Mouse (Mus musculus) embryonic fibroblast, embryonic 13.5 days (primary cell): ENCODE data around the gene Ank2.

Source experiments
- CTCF ChIP-seq: IDR thresholded peaks from 2 replicates; pipeline ENCODE4 v1.5.1; 2011; ENCODE audit warnings: mild to moderate bottlenecking, control low read depth, low read length, moderate library complexity, borderline replicate concordance; ENCODE audit not compliant: insufficient read depth
- POLR2A ChIP-seq: IDR thresholded peaks from 2 replicates; pipeline ENCODE4 v1.6.1; 2011; ENCODE audit warnings: low read depth, mild to moderate bottlenecking, control low read depth, low read length, moderate library complexity

DNA sequence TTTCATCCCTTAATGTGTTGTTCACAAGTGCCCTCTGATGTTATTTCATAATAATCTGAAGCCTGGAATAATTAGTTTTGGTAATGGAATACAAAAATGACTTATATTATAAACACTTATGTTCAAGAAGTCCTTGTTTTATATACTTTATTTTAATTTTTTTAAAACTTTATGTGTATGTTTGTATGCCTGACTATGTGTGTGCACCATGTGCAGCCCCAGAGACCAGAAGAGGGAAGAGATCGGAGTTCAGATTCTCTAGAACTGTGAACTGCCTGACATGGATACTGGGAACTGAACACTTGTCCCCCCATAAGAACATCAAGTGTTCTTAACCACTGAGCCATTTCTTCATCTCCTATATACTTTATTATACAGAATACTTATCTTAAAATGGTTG, 411.6 kb downstream of the Ank2 start:
- TF ChIP-seq CTCF (no peak), POLR2A (no peak)
